Mouse (Mus musculus) lung, embryonic 15.5 days (tissue): ENCODE results near the gene Mib2. TPM values are rescaled to one million over a fixed set of nuclear protein-coding genes. Genes with fewer than 3 reads are reported as not detected.
"Not testable (repeated sequence)": the region's sequence is repeated elsewhere in the genome, so short reads cannot be mapped to it uniquely, and the experiment has no call there.

Source experiments
- ATAC-seq: fragments of 200-750 bp; cut with Nextera tagmentation; 2 replicates; pipeline ENCODE4 v1.8.0; 2017; ENCODE audit warnings: moderate number of reproducible peaks, borderline replicate concordance; ENCODE audit not compliant: low FRiP score, low TSS enrichment; ENCODE audit errors: extremely low read depth
- H3K27ac ChIP-seq: fragments of 300-500 bp; sonication (generic); 2 replicates; pipeline ENCODE4 v1.5.1; 2015; ENCODE audit warnings: moderate library complexity, mild to moderate bottlenecking, inconsistent platforms
- H3K27me3 ChIP-seq: fragments of 300-500 bp; sonication (generic); 2 replicates; pipeline ENCODE4 v1.6.1; 2015; ENCODE audit warnings: inconsistent platforms
- H3K36me3 ChIP-seq: fragments of 300-500 bp; sonication (generic); 2 replicates; pipeline ENCODE4 v1.6.1; 2015; ENCODE audit warnings: inconsistent platforms
- H3K4me1 ChIP-seq: fragments of 300-500 bp; sonication (generic); 2 replicates; pipeline ENCODE4 v1.6.1; 2015; ENCODE audit warnings: inconsistent platforms
- H3K4me2 ChIP-seq: fragments of 300-500 bp; sonication (generic); 2 replicates; pipeline ENCODE4 v1.6.1; 2015; ENCODE audit warnings: inconsistent platforms, mild to moderate bottlenecking, moderate library complexity
- H3K4me3 ChIP-seq: fragments of 300-500 bp; sonication (generic); 2 replicates; pipeline ENCODE4 v1.5.1; 2015; ENCODE audit warnings: mild to moderate bottlenecking, inconsistent platforms
- H3K9ac ChIP-seq: fragments of 300-500 bp; sonication (generic); 2 replicates; pipeline ENCODE4 v1.6.1; 2015; ENCODE audit warnings: inconsistent platforms
- H3K9me3 ChIP-seq: fragments of 300-500 bp; sonication (generic); 2 replicates; pipeline ENCODE4 v1.6.1; 2016; ENCODE audit warnings: inconsistent platforms
- WGBS: fragments of 180-500 bp; shearing (Covaris S2); methylation state at CpG from one replicate; pipeline ENCODE4 v1.1.7; 2015; 5-methylcytosine and 5-hydroxymethylcytosine counted together
- polyA plus RNA-seq: library from polyadenylated mRNA; unstranded; fragments of >200 nt; fragmentation: Nextera tagmentation; extraction: Ambion mirVana; gene quantifications from 2 replicates; pipeline ENCODE4 v1.2.1, GENCODE M21; 2015

The Mib2 gene
- polyA plus RNA-seq, 1 experiment from 2014 or later = 29.1 TPM

DNA sequence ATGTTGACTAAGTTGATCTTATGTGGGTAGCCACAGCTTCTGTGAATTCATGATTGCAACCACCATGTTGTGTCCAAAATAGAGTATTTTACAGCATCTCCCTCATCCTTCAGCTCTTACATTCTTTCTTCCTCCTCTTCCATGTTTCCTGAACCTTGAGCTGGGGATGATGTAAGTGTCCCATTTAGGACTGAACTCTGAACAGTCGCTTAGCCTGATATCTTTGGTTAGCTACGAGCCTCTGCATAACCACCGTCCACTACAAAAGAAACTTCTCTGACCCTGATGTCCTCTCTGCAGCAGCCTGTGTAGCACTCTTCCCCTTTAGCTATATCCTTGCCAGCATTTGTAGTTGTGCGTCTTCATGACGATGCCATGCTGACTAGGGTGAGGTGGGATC is 23.3 kb downstream of the Mib2 start:
- 97% methylated on average over 5 of the region's 5 CpGs for WGBS

DNA sequence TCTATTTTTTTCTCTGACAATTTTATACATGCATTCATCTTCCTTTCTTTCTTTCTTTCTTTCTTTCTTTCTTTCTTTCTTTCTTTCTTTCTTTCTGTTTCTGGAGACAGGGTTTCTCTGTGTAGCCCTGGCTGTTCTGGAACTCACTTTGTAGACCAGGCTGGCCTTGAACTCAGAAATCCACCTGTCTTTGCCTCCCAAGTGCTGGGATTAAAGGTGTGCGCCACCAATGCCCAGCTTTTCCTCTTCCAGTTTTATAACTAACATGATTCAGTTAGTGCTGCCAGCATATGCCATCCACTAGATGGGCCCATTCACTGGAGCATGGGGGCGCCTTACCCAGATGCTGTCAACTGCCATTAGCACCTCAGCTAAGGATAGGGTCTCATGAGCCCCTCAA is 23.7 kb downstream of the Mib2 start, which contains the start of gene Gm10563:
Gene Gm10563 (minus strand): TSS at position 101 of the 400 bp plus-strand sequence.
- peaks cover 86% of the 10 kb centered on the region for H3K36me3 ChIP-seq
- H3K9ac ChIP-seq, ATAC-seq, H3K4me3 ChIP-seq, H3K27me3 ChIP-seq, H3K9me3 ChIP-seq, H3K4me2 ChIP-seq, H3K27ac ChIP-seq, H3K4me1 ChIP-seq: not testable (repeated sequence)
- 94% methylated on average over 2 of the region's 2 CpGs for WGBS

More for the DNA sequence above, 23.3 kb downstream of the Mib2 start:
- Histone ChIP-seq H3K9me3 (no peaks in the 10 kb centered on the region), H3K4me3 (no peak overlapping the region), H3K4me2 (no peak overlapping the region), H3K9ac (no peak overlapping the region), H3K27ac (no peak overlapping the region), H3K4me1 (0 out of 2 replicates have a peak, but pooled peaks cover under 1% of the 10 kb centered on the region), H3K36me3 (peaks cover 86% of the 10 kb centered on the region), H3K27me3 (no peaks in the 10 kb centered on the region)
- ATAC-seq = no peak

DNA sequence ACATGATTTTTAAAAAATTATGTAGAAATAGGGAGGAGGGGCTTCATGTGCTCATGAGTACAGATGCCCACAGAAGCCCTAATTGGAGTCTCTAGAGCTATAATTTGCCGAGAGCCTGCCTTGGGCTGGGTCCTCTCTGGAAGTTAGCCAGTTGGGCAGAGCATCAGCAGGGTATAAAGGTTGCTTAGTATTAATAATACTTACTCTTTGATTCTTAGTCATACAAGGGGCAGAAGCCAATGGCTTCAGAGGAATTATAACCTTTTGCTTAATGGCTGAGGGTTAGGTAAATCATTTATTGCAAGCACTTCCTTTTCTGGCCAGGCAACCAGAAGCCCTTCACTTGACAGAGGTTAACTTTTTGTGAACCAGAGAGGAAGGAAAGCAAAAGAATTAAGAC is 25.5 kb downstream of the Mib2 start:
- 89% methylated on average over 1 of the region's 1 CpGs for WGBS
- H3K4me1 ChIP-seq = no peaks in the 10 kb centered on the region
- no peaks in the 10 kb centered on the region for H3K9me3 ChIP-seq
- no peak overlapping the region for H3K9ac ChIP-seq
- H3K27ac ChIP-seq = no peak overlapping the region
- no peak overlapping the region for H3K4me2 ChIP-seq
- peaks cover 82% of the 10 kb centered on the region for H3K36me3 ChIP-seq
- H3K4me3 ChIP-seq = no peak overlapping the region
- H3K27me3 ChIP-seq = no peaks in the 10 kb centered on the region
- no peak for ATAC-seq

DNA sequence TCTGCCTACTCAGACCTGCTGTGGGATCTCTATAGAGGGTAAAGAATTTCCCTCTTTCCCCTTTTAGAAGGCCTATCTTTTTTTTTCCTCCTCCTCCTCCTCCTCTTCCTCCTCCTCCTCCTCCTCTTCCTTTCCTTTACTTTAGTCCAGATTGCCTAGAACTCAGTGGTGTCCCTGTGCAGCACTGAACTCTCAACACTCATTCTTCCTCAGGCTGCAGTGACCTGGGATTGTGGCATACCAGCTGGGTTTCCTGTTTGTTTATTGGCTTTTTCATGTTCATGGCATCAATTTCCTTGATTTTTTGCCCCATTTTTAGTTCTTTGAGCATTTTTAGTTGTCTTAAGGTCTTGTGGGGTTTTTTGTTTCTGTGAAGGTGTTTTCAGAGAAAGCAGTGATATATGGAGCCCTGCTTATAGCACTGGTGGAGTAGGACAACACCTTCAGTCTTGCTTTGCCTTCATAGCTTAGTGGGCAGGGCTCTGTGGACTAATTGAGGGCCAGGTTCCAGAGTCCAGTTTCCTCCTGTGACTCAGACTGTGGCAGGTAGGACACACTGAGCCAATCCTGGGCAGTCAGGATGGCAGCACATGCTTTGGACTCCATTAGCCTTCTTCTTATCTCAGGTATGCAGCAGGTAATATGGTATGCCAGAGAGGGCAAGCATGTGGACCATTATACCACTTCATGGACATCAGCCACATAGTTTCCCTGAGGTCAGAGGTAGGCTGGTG is 33.1 kb downstream of the Mib2 start:
- Histone ChIP-seq H3K4me2 (no peak overlapping the region), H3K9ac (no peak overlapping the region), H3K4me3 (no peak overlapping the region), H3K36me3 (peaks cover 89% of the 10 kb centered on the region), H3K9me3 (no peaks in the 10 kb centered on the region), H3K27ac (no peak overlapping the region), H3K4me1 (no peaks in the 10 kb centered on the region), H3K27me3 (no peaks in the 10 kb centered on the region)
- no peak for ATAC-seq

DNA sequence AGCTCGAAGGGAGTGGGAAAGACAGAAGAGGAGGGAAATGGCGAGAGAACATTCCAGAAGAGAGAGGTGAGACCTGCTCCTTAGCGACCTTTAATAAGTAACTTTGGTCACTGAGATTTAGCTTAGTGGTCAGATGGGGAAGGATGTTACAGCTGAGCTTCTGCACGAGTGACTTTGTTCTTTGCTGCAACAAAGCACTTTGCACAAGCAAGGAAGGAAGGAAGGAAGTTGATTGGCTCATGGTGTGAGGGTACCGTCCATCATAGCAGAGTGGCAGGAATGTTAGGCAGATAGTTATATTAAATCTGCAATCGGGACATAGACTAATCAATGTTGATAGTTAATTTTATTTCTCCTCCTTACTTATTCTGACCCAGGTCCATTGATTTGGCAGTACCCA is 38.7 kb downstream of the Mib2 start:
- no peak for ATAC-seq
- peaks cover 4% of the 10 kb centered on the region; the same call in 1 of the 2 replicates for H3K4me1 ChIP-seq
- no peaks in the 10 kb centered on the region for H3K9me3 ChIP-seq
- no peaks in the 10 kb centered on the region for H3K27me3 ChIP-seq
- WGBS = 79% methylated on average over 6 of the region's 6 CpGs
- no peak overlapping the region for H3K27ac ChIP-seq
- no peak overlapping the region for H3K4me2 ChIP-seq
- H3K9ac ChIP-seq = no peak overlapping the region
- no peak overlapping the region for H3K4me3 ChIP-seq
- peaks cover 77% of the 10 kb centered on the region for H3K36me3 ChIP-seq

DNA sequence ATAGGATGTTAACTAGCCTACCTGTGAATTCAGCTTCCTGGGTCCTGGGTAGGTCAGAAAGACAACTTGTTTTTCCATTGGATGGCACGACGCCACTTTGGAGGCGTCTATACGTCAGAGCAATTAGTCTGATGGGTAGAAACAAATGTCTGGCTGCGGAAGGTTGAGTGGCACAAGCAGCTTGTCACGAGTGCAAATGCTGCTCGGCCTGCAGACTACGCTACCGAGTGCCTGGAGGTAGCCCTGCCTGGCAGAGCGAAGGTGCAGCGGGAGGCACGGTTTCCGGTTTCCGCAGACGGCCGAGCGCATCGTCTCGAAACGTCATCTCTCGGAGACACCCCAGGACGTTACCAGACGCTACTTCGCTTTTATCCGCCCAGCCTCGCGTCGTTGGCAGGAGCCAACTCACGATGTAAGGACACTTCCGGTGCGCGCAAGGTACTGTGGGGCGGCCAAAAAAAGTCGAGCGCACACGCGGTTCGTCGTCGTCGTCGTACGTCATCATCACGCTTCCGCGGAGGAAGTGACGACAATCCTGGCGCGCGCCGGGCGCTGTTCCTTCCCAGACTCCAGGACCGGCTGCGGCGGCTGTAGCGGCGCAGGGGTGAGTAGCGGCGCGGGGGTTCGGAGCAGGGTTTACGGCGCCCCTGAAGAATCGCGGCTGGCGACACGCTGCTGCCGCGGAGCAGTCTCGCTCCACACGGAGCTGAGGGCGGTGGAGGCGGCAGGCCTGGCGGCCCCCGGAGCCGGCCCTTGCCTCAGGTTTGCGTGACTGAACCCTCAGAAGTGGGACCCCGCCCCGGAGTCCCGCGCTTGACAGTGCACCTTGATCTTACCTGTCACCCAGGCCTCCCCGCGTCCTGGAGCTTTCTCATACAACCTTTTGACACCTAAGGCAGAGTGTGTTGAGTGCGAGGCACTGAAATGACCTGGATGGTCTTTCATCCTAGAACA is 44.4 kb downstream of the Mib2 start, which contains the start of gene Cdk11b:
Gene Cdk11b (plus strand): TSS at position 517 of the 954 bp plus-strand sequence.
- Histone ChIP-seq H3K9ac (peak within 1 kb of the TSS; percentile 79), H3K4me2 (peak within 1 kb of the TSS; percentile 66), H3K27me3 (no peaks in the 10 kb centered on the region), H3K4me1 (peaks cover 12% of the 10 kb centered on the region), H3K36me3 (peaks cover 42% of the 10 kb centered on the region), H3K9me3 (no peaks in the 10 kb centered on the region), H3K4me3 (peak within 1 kb of the TSS; percentile 78), H3K27ac (peak within 1 kb of the TSS; percentile 88)
- peak; percentile 100 for ATAC-seq
- WGBS = under 1% methylated on average over 84 of the region's 84 CpGs

DNA sequence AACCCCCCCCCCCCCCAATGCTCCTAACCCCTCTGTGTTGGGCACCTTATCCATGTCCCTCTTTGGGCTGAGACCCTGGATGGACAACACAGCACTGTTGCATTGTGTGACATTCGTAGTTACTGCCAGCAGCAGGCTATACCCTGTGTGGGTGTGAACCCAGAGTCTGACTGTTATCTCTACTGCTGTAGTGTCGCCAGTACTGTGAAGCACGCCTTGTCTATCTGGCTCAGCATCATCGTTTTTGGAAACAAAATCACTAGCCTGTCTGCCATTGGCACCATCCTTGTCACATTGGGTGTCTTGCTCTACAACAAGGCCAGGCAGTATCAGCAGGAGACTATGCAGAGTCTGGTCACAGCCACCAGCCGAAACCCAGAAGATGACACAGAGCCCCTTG is 50.7 kb downstream of the Mib2 start:
- no peak overlapping the region for H3K9ac ChIP-seq
- H3K9me3 ChIP-seq = no peaks in the 10 kb centered on the region
- no peak for ATAC-seq
- H3K4me2 ChIP-seq = no peak overlapping the region
- H3K27me3 ChIP-seq = no peaks in the 10 kb centered on the region
- H3K4me3 ChIP-seq = no peak overlapping the region
- no peak overlapping the region for H3K27ac ChIP-seq
- 92% methylated on average over 5 of the region's 5 CpGs for WGBS
- H3K36me3 ChIP-seq = peaks cover 64% of the 10 kb centered on the region
- H3K4me1 ChIP-seq = no peaks in the 10 kb centered on the region; the same call in 1 of the 2 replicates

DNA sequence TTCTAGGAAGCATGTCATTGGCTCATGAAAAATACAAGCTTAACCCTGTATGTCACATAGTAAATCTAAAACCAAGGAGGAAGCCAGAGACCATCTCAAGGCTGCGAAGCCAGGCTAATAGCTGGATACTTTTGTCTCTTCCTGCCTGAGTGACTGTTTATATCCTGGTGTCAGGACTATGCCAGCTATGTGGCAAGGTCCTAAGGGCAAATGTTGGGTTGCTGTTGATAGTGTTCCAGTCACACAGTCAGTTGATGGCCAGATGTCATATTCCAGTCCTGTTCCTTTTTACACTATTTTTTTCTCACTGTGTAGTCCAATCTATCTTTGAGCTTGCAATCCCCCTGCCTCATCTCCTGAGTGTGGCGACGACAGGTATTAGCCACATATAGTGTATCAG is 55.7 kb downstream of the Mib2 start:
- no peak for ATAC-seq
- Histone ChIP-seq H3K4me3 (no peak overlapping the region), H3K9me3 (no peaks in the 10 kb centered on the region), H3K27ac (no peak overlapping the region), H3K9ac (no peak overlapping the region), H3K36me3 (peaks cover 65% of the 10 kb centered on the region), H3K27me3 (no peaks in the 10 kb centered on the region), H3K4me2 (no peak overlapping the region), H3K4me1 (no peaks in the 10 kb centered on the region)
- WGBS = 96% methylated on average over 3 of the region's 3 CpGs

DNA sequence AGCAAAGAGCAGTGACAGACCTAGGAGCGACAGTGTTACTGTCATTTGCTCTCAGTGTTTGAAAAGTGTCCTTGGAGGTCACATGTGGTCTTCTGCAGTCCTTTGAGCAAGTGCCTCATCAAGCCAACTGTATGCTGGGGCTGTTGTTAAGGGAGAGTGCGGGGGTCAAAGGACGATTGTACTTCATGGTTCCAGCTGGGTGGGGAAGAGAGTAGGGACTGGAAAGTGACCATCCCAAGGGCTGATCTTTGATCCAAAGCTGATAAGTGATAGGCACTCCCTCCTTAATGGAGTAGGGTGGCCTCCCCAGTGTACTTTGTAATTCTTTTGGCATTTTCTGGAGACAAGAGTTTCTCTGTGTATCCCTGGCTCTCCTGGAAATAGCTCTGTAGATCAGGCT is 57.1 kb downstream of the Mib2 start:
- Histone ChIP-seq H3K4me3 (no peak overlapping the region), H3K9ac (no peak overlapping the region), H3K27ac (no peak overlapping the region), H3K4me2 (no peak overlapping the region), H3K27me3 (no peaks in the 10 kb centered on the region), H3K4me1 (no peaks in the 10 kb centered on the region), H3K36me3 (peaks cover 51% of the 10 kb centered on the region), H3K9me3 (no peaks in the 10 kb centered on the region)
- ATAC-seq = no peak
- 83% methylated on average over 3 of the region's 3 CpGs for WGBS

DNA sequence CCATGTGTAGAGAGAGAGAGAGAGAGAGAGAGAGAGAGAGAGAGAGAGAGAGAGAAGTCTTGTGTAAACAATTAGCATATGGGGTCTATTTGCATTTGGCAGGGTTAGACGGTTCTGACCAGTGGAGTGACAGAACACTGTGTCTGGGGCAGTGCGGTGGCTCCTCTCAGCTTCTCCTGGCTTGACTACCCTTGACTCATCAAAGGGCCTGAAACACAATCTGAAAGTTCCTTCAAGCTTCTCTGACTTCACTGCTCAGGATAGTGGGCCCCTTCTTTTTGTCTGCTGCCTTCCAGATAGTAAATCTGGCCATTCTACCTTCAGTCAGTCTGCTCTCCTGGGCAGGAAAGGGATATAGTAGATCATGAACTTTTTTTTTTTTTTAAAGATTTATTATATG is 62.2 kb downstream of the Mib2 start:
- H3K4me2 ChIP-seq = no peak overlapping the region
- peaks cover 27% of the 10 kb centered on the region for H3K36me3 ChIP-seq
- H3K9me3 ChIP-seq = no peaks in the 10 kb centered on the region
- no peaks in the 10 kb centered on the region for H3K27me3 ChIP-seq
- H3K27ac ChIP-seq = no peak overlapping the region
- no peak overlapping the region for H3K9ac ChIP-seq
- H3K4me1 ChIP-seq = peaks cover 9% of the 10 kb centered on the region
- H3K4me3 ChIP-seq = no peak overlapping the region
- WGBS = 51% methylated on average over 2 of the region's 2 CpGs
- no peak for ATAC-seq

DNA sequence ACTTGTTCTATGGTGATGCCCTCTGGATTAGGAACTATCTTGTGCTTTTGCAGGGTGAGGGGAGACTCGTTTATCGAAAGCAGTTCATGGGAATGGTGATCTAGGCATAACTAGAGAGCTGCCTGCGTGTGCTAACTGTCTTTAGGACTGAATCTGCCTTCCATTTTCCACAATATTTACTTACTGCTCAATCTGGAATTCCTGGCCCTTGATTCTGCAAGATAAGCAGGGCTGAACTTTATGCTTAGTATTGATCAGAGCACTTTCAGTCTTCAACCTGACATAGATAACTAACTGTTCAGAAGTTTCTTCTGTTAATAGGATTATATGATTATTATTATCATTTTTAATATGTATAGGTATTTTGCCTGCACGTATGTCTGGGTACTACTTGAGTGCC is 63.9 kb downstream of the Mib2 start:
- whole genome bisulfite sequencing = 86% methylated on average over 4 of the region's 4 CpGs
- Histone ChIP-seq H3K27me3 (no peaks in the 10 kb centered on the region), H3K9me3 (no peaks in the 10 kb centered on the region), H3K36me3 (peaks cover 18% of the 10 kb centered on the region), H3K4me3 (no peak overlapping the region), H3K4me2 (no peak overlapping the region), H3K27ac (no peak overlapping the region), H3K4me1 (peaks cover 9% of the 10 kb centered on the region), H3K9ac (no peak overlapping the region)
- no peak for ATAC-seq
